In the genomic region with DNA sequence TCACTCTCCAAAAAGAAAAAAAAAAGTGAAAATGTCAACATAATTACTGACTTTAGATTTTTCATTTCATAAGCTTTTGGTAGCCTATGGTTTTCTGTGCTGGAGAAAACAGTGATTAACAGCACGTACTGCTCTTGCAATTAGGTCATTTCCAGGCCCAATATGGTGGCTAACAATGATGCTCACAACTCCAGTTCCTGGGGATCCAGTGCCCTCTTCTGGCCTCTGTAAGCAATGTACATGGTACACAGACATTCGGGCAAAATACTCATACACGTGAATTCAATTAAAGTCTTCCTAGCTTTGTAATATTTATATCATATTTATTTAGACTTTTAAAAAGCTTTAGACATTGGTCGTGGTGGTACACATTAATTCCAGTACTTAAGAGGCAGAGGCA, we compare ENCODE assay signal across 10 mouse cellular contexts. TPM values are rescaled to one million over a fixed set of nuclear protein-coding genes. Genes with fewer than 3 reads are reported as not detected.
DNase-seq lines count a peak whose midpoint lies in the region; ATAC-seq and TF ChIP-seq lines count a peak whose summit lies in the region.
"Had no signal": no experiment of that assay in that cellular context is flagged by ENCODE, and none has a peak within 500 bp of the region (broad histone marks: within the 10 kb centered on the region; RNA-seq: fewer than 3 reads in every experiment).

No protein-coding gene starts in this region.

- ATAC-seq in kidney, postnatal 0 days (replicated peaks; ENCODE audit: low FRiP score, low read depth) = no peak
- ATAC-seq in CD4-positive, CD25-positive, alpha-beta regulatory T cell, adult 4 months = peak; percentile 63

- H3K9me3 ChIP-seq in kidney, postnatal 0 days (replicated peaks; ENCODE audit: low read length) = no peaks in the 10 kb centered on the region
- H3K9me3 ChIP-seq: heart, embryonic 13.5 days; liver, embryonic 13.5 days had no signal

- no peaks in the 10 kb centered on the region for H3K27me3 ChIP-seq in kidney, postnatal 0 days (ENCODE audit: insufficient read depth, low read length)
- H3K27me3 ChIP-seq: heart, embryonic 13.5 days; liver, embryonic 13.5 days had no signal

- no peaks in the 10 kb centered on the region for H3K36me3 ChIP-seq in kidney, postnatal 0 days (ENCODE audit: insufficient read depth, low read length)
- H3K36me3 ChIP-seq: heart, embryonic 13.5 days; liver, embryonic 13.5 days had no signal

- WGBS in kidney, postnatal 0 days = 36% methylated on average over 4 of the region's 4 CpGs

- no peaks in the 10 kb centered on the region for H3K4me1 ChIP-seq in kidney, postnatal 0 days (replicated peaks; ENCODE audit: insufficient read depth, low read length)
- H3K4me1 ChIP-seq: heart, embryonic 13.5 days had no signal

- H3K4me2 ChIP-seq in kidney, postnatal 0 days (ENCODE audit: low read length) = no peak overlapping the region
- H3K4me2 ChIP-seq: heart, embryonic 13.5 days; liver, embryonic 13.5 days had no signal

- no peak overlapping the region for H3K9ac ChIP-seq in kidney, postnatal 0 days (ENCODE audit: low read depth, low read length)
- H3K9ac ChIP-seq: heart, embryonic 13.5 days; liver, embryonic 13.5 days had no signal

- TF ChIP-seq CTCF in kidney, postnatal 0 days (IDR thresholded peaks at IDR 0.05; ENCODE audit: low read depth) = peak; percentile 66

- no peak overlapping the region for H3K27ac ChIP-seq in kidney, postnatal 0 days
- H3K27ac ChIP-seq: heart, embryonic 13.5 days; liver, embryonic 13.5 days had no signal

- H3K4me3 ChIP-seq in kidney, postnatal 0 days (replicated peaks; ENCODE audit: low read depth, low read length) = no peak overlapping the region
- H3K4me3 ChIP-seq: heart, embryonic 13.5 days; liver, embryonic 13.5 days had no signal

- DNase-seq in kidney, postnatal 0 days (ENCODE audit: low spot score) = peak; percentile 29
- DNase-seq in kidney, adult 11 months = no peak
- DNase-seq in A20 (ENCODE audit: low read depth, low spot score) = peak; percentile 3
- peak; percentile 7 for DNase-seq in embryo, embryonic 9.5 days (ENCODE audit: extremely low spot score)
- no peak for DNase-seq in right cerebral cortex, adult 2 months (ENCODE audit: low spot score in 2 of 2)
- no peak for DNase-seq in ovary, postnatal 36 days (ENCODE audit: low spot score)
- DNase-seq: cerebellum, adult 8-10 months; liver, embryonic 13.5 days had no signal

RNA-seq across cellular contexts. Expression of gene Nbdy, which starts 3.8 kb away (rescaled TPM):
- 132 and 133 TPM in 2 replicates for polyA plus RNA-seq in kidney, postnatal 0 days (2015; fragmentation: Nextera tagmentation; extraction: Ambion mirVana)
- 10 to 100 TPM; 40.3 to 41.7 TPM for polyA plus RNA-seq in CD4-positive, CD25-positive, alpha-beta regulatory T cell, adult 4 months (2017; shearing (Covaris generic))

RNA-seq across cellular contexts. Expression of gene Kctd12b, which starts 23.4 kb away (rescaled TPM):
- polyA plus RNA-seq in kidney, postnatal 0 days (2015; fragmentation: Nextera tagmentation; extraction: Ambion mirVana) = 10.1 and 11.3 TPM in 2 replicates
- under 1 TPM; 0.44 to 0.89 TPM for polyA plus RNA-seq in CD4-positive, CD25-positive, alpha-beta regulatory T cell, adult 4 months (2017; shearing (Covaris generic))

Comparison
In these comparisons a context has a peak if more than half of its experiments do, and no peak if none do; other contexts are left out.
1. DNase-seq: peak in kidney, postnatal 0 days (single experiment), A20 (single experiment) and embryo, embryonic 9.5 days (single experiment); none in kidney, adult 11 months (single experiment), right cerebral cortex, adult 2 months (0 of 2) and ovary, postnatal 36 days (single experiment).